Mouse (Mus musculus) right cerebral cortex, postnatal 14 days (tissue): ENCODE data around the gene Tas1r1.
A peak's percentile ranks its signal among the peaks of the same experiment; 100 is the strongest.
"Not testable (repeated sequence)": the region's sequence is repeated elsewhere in the genome, so short reads cannot be mapped to it uniquely, and the experiment has no call there.

Experiments
- DNase-seq: peaks from one replicate; pipeline ENCODE4 v3.0.0; 2022

Gene Tas1r1

GRCm38 (mm10) chr4:152043171-152043570 lies 4.8 kb upstream of the Tas1r1 start:
- DNase-seq = no peak

DNA sequence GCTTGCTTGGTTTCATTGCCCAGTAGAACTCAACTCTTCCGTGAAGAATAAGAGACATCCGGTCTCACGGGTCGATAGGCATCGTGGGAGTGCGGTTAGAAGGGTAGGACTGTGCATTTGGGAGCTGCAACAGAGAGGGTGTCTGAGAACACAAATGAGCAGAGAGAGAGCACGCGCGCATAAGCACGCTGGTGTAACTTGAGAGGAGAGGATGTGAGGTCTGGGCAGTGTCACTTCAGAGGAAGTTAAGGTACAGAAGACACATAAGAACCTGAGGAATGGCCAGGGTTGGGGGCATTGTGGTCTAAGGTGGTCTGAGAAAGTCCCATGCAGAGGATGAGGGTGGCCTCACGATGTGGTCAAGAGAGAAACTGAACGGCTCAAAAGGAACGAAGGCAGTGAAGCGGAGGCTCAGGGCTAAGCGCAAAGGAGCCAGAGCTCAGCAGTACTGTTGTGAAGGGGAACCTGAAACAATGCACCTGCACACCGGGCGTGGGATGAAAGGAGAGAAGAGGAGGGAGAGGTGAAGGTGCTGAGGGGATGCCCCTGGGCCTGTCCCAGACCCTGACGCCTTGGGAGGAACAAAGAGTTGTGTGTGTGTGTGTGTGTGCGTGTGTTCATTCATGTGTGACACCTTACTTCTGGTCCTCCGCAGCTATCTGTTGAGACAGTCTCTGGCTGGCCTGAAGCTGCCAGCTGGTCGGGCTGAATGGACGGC lies 3.7 kb upstream of the Tas1r1 start:
- no peak for DNase-seq

DNA sequence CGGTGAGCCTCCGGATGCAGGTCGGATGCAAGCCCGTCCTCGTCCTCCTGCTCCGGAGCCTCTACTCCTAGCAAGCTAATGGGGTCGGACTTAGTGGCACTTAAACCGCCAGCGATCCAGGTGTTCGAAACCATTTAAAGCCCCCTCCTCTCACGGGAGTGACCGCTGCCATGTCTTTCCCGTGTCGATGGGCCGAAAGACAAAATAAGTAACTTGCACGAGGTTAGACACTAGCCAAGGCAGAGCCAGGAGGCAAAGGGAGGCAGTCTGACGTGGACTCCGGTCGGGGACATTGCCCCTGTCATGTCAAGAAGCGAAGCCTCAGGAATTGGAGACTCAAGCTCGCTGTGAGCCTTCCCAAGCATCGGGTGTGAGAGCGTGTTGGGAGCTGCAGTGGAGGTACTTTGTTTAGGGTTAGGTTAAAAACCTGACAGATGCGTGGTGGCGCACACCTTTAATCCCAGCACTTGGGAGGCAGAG lies 1.5 kb upstream of the Tas1r1 start:
- no peak for DNase-seq

DNA sequence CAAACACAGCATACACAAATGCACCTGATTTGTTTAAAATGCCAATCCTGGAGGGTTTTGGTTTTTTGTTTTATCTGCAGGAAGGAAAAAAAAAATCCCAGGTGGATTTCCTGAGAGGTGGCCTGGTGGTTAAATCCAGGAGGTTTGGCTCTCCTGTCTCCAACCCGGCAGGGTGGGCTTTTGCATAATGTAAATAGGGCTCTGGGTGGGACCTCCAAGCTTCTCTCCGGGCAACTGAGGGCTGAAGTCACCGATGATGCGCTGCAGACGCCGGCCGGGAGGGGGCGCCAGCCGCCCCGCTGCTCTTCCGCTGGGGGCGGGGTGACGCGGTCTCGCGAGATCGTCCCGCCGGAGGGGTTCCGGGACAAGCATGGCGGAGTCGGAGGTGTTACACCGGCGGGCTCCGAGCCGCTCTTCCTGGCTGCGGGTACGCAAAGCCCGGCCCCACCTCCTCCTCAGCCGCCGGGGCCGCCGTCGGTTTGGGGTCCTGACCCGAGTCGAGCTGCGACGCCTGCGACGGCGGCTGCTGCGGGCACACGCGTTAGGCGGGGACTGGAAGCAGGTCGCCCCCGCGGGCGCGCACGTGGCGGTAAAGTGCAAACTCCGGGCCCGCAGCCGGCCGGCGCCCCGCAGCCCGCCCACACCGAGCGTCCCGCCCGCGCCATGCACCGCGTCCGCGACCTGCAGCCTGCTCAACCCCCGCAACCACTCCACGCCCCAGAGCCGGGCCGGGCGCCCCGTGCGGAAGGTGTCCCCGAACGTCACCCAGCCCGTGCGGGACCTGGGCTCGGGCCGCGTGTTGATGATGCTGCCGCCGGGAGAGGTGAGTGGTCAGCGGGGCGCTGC lies 840 bp upstream of the Tas1r1 start, which contains the start of gene Nol9:
Gene Nol9, plus strand, starts transcription at position 337 of the 846 bp plus-strand sequence.
- peak; percentile 94 for DNase-seq

DNA sequence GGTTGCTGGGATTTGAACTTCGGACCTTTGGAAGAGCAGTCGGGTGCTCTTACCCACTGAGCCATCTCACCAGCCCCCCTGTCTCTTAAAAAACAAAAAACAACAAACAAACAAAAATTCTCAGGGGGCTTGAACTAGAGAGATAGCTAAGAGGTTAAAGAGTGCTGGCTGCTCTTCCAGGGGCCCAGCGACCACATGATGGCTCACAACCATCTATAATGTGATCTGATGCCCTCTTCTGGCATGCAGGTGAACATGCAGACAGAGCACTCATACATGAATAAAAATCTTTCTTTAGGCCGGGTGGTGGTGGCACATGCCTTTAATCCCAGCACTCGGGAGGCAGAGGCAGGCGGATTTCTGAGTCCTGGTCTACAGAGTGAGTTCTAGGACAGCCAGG lies 1.9 kb downstream of the Tas1r1 start:
- DNase-seq = not testable (repeated sequence)

- no peak for DNase-seq
Measured at GRCm38 (mm10) chr4:152032922-152033321, 5.4 kb downstream of the Tas1r1 start.

DNA sequence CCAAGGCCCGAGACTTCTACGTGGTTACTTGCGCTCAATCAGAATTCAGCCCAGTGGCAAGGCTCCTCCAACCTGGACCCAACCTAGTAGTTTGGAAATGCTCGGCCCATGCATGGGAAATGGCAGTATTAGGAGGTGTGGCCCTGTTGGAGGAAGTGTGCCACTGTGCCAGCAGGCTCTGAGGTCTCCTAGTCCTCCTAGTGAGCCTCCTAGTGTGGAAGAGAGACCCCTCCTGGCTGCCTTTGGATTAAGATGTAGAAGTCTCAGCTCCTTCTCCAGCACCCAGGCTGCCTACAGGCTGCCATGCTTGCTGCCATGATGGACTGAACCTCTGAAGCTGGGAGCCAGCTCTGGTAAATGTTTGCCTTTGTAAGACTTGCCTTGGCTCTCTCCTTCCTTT lies 8.4 kb downstream of the Tas1r1 start:
- DNase-seq = no peak

GRCm38 (mm10) chr4:152029087-152029486 lies 9.3 kb downstream of the Tas1r1 start:
- no peak for DNase-seq

DNA sequence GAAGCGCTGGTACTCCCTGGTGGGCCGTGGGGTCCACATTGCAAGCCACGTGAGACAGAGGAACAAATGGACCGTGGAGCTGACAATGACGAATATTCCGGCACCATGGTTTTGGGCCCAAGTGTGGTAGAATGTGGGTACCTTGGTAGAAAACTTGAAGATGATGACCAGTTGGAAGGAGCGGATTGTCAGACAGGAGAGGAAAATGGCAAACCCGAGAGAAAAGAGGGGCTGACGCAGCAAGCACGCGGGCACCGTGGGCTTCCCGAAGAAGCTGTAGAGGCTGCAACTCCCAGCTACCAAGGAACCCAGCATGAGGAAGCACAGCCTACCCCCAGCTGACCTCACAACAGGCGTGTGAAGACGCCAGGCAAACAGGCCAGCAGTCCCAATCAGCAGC lies 9.9 kb downstream of the Tas1r1 start:
- no peak for DNase-seq

GRCm38 (mm10) chr4:152027524-152027923 lies 10.8 kb downstream of the Tas1r1 start, which contains the start of gene Zbtb48:
Gene Zbtb48 (minus strand): TSS chr4:152027671.
- peak; percentile 95 for DNase-seq

DNA sequence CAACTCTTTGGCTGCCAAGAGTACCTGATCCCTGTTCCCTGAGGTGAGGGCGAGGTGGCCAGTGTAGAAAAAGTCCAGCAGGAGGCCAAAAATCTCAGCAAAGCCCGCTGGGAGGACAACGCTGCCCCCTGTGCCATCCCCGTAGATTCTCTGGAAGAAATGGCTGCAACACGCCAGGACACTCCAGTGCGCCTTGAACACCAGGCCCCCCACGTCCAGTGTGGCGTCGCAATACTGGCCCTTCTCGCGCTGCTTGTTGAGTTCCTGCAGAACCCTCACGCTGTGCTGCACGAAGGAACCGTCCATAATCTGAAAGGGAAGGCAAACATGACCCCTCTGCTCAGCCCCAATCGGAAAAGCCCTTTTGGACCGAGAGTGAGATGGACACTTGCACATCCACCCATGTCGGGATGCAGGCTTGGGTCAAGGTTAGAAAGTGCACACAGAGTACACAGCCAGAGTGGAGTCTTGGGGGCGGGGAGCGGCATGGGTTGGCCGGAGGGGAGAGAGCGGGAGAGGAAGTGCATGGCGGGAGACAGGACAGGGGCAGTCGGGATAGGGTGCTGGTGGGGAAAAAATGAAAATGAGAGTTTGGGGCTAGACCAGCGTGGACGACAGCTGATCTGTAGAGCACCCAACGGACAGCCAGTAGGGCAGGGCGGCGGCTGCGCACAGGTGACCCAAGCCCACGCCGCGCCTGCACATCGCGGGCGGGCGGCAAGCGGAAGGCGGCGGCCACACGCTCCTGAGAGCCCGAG lies 11.4 kb downstream of the Tas1r1 start:
- no peak for DNase-seq

GRCm38 (mm10) chr4:152024525-152024924 lies 13.8 kb downstream of the Tas1r1 start:
- DNase-seq = no peak

DNA sequence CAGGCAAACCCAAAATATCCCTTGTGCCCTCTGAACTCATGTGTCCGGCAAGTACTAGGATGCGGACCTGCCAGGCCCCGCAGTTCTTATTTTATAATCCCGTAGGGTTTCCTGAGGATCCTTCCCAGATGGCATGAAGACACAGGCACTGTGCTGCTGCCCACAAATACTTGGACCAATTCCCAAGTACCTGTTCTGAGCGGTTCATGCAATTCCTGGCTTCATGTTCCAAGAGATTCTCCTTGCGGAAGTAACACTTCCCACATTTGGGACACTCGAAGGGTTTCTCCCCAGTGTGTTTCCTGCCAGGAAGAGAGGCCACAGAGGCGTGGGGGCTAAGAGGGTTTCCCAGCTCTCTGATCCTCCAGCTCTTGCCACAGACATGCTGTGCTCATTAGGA lies 15.9 kb downstream of the Tas1r1 start:
- no peak for DNase-seq

DNA sequence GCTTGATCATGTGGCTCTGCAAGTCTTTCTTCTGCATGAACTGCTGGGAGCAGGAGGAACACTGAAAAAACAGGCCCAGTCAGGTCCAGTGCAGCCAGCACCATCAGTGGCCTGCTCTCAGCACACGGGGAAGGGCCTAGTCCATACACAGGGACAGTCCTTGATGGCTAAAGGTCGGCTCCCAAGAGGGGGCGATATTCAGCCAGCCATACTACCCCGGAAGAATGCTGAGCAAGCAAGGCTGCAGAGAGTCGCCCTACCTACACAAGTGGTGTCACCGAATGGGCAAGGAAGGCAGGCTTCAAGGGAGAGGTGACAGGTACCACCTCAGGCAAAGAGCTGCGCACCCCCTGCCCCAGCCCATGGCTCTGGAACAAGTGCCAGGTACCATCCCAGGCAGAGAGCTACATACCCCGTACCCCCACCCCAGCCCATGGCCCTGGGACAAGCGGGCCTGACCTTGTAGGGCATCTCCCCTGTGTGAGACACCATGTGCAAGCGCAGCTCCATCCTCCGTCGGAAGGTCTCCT lies 16.7 kb downstream of the Tas1r1 start:
- no peak for DNase-seq

- no peak for DNase-seq
Measured at GRCm38 (mm10) chr4:152020024-152020423, 18.3 kb downstream of the Tas1r1 start.

GRCm38 (mm10) chr4:152019073-152019472 lies 19.3 kb downstream of the Tas1r1 start:
- DNase-seq = no peak

DNA sequence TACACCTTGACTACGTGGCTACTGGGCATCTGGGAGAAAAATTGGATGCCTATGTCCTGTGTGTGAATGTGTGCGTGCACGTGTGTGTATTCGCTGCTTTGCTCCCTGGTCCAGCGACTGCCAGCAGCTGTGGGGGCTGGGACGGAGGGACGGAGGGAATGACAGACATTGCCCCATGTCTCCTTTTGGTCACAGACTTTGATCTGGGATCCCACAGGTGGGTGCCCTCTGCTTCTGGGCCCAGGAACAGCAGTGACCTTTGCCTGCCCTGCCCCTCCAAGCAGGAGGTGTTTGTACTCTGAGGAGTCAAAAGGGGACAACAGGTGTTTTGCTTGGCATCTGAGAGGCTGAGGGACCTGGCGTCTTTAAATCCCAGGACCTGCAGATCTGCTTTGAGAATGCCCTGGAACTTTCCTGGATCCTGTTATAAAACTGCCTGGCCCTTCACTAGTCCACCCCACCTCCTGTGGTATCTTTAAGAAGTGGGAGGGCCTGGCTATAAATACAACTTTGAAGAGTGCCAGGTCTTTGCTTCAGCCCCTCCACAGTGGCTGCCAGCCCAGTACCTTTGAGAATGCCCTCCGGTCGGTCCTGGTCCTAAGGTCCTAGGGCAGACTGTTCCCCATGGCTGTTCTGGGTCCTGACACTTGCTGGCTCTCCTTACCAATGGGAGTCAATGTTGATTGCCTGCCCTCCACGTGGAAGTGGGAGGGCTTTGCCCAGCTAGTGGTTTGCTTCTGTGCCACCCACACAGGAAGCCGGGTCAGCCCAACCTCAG lies 25.1 kb downstream of the Tas1r1 start:
- DNase-seq = no peak

- no peak for DNase-seq
Measured at GRCm38 (mm10) chr4:152012109-152012508, 26.3 kb downstream of the Tas1r1 start.

GRCm38 (mm10) chr4:152011171-152011760 lies 27.1 kb downstream of the Tas1r1 start:
- DNase-seq = no peak

- no peak for DNase-seq
Measured at GRCm38 (mm10) chr4:152010707-152011134, 27.6 kb downstream of the Tas1r1 start.

DNA sequence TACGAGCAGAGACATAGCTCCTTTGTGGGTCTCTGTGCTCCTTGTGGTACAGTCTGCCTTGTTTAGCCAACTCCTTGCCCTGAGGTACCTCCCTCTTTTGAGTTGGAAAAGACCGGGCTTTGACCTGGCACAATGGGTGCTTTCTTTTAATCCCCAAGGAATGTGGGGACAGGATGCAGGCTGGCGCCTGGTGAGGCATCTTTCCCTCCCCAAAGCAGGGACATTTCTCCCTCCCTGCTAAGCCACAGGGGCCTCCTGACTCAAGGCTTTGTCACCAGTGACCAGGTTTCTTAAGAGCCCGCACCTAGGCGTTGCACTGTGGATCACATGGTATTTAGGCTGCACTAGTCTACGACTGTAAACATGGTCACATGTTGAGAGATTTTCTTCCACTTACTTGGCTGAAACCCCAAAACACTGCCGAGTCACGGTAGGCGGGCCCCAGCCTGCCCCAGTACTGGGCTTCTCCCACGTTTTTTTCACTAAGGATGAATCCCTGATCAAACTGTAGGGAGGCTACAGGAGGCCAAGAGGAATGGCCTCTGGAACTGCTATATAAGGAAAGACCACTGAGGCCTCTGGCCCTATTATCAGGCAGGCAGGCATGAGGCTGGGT lies 28.2 kb downstream of the Tas1r1 start:
- DNase-seq = no peak
